Mouse (Mus musculus) heart, embryonic 14.5 days (tissue): ENCODE measurements around the gene Pcgf3. TPM values are rescaled to one million over a fixed set of nuclear protein-coding genes. Genes with fewer than 3 reads are reported as not detected.

Source experiments
- ATAC-seq: fragments of 200-750 bp; cut with Nextera tagmentation; 2 replicates; pipeline ENCODE4 v1.8.0; 2017; ENCODE audit warnings: low read depth, moderate TSS enrichment; ENCODE audit not compliant: insufficient number of reproducible peaks, insufficient read depth, low FRiP score
- H3K27ac ChIP-seq, 2 experiments: fragments of 200-500 bp in 1 of 2; fragments of 300-500 bp in 1 of 2; sonication (generic) in 1 of 2; replicated peaks in 1 of 2; 2 replicates each; pipeline ENCODE4 v1.5.1; 2012 to 2014; ENCODE audit warnings: low read depth in 2 of 2, low read length in 2 of 2, control low read depth in 1 of 2, mild to moderate bottlenecking in 1 of 2, mixed read lengths in 1 of 2; ENCODE audit not compliant: control insufficient read depth in 1 of 2, insufficient read depth in 1 of 2
- H3K27me3 ChIP-seq: fragments of 300-500 bp; sonication (generic); 2 replicates; pipeline ENCODE4 v1.6.1; 2014; ENCODE audit warnings: mild to moderate bottlenecking, low read length, control low read depth; ENCODE audit not compliant: control insufficient read depth, insufficient read depth
- H3K36me3 ChIP-seq: fragments of 300-500 bp; sonication (generic); 2 replicates; pipeline ENCODE4 v1.6.1; 2014; ENCODE audit warnings: mild to moderate bottlenecking, control low read depth, low read length, mixed read lengths; ENCODE audit not compliant: control insufficient read depth, insufficient read depth
- H3K4me1 ChIP-seq, 2 experiments: fragments of 200-500 bp in 1 of 2; fragments of 300-500 bp in 1 of 2; sonication (generic) in 1 of 2; 2 replicates each; pipeline ENCODE4 v1.6.1; 2012 to 2014; ENCODE audit warnings: low read length in 2 of 2, control low read depth in 1 of 2, mixed read lengths in 1 of 2; ENCODE audit not compliant: control insufficient read depth in 2 of 2, insufficient read depth in 2 of 2
- H3K4me2 ChIP-seq: fragments of 300-500 bp; sonication (generic); 2 replicates; pipeline ENCODE4 v1.6.1; 2014; ENCODE audit warnings: mild to moderate bottlenecking, low read length
- H3K4me3 ChIP-seq, 2 experiments: fragments of 200-500 bp in 1 of 2; fragments of 300-500 bp in 1 of 2; sonication (generic) in 1 of 2; 2 replicates each; pipeline ENCODE4 v1.5.1; 2012 to 2014; ENCODE audit warnings: low read length in 2 of 2, mild to moderate bottlenecking in 2 of 2, control low read depth in 1 of 2, low read depth in 1 of 2, moderate library complexity in 1 of 2; ENCODE audit not compliant: control insufficient read depth in 1 of 2, insufficient read depth in 1 of 2
- H3K9ac ChIP-seq: fragments of 300-500 bp; sonication (generic); 2 replicates; pipeline ENCODE4 v1.6.1; 2014; ENCODE audit warnings: mild to moderate bottlenecking, low read length
- H3K9me3 ChIP-seq: fragments of 300-500 bp; sonication (generic); 2 replicates; pipeline ENCODE4 v1.6.1; 2016; ENCODE audit warnings: low read length, control low read depth; ENCODE audit not compliant: control insufficient read depth
- WGBS: fragments of 180-500 bp; shearing (Covaris S2); extraction: QIAGEN DNeasy Blood & Tissue Kit; methylation state at CpG from one replicate; pipeline ENCODE4 v1.1.7; 2014; 5-methylcytosine and 5-hydroxymethylcytosine counted together
- polyA plus RNA-seq: library from polyadenylated mRNA; unstranded; fragments of >200 nt; fragmentation: Nextera tagmentation; extraction: Ambion mirVana; gene quantifications from 2 replicates; pipeline ENCODE4 v1.2.1, GENCODE M21; 2014

The Pcgf3 gene
- polyA plus RNA-seq, 1 experiment from 2014 or later: 26.8 TPM

DNA sequence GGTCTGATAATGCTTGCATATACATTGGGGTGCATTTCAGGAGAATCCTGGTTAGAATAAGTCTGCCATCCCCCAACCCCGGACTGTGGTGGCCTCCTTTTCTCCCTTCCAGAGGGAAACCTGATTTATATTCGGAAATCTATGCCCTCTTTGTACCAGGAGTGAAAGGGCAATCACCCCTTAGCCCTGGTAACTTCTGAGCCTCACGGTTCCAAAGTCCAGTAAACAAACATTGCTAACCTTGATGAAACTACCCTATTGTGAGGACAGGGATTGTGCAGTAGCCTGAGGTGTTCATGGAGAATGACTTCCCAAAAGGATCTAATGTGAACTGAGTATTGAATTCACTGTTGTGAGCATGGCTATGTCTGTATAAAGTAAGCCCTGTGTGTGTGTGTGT is 6.9 kb upstream of the Pcgf3 start:
- 58% methylated on average over 3 of the region's 3 CpGs for WGBS
- H3K36me3 ChIP-seq: no peaks in the 10 kb centered on the region
- no peaks in the 10 kb centered on the region for H3K9me3 ChIP-seq
- no peak overlapping the region for H3K9ac ChIP-seq
- ATAC-seq: no peak
- no peak overlapping the region for H3K4me3 ChIP-seq
- H3K27ac ChIP-seq: no peak overlapping the region
- peaks cover 6 to 8% of the 10 kb centered on the region in 2 experiments for H3K4me1 ChIP-seq
- no peak overlapping the region for H3K4me2 ChIP-seq
- H3K27me3 ChIP-seq: no peaks in the 10 kb centered on the region

DNA sequence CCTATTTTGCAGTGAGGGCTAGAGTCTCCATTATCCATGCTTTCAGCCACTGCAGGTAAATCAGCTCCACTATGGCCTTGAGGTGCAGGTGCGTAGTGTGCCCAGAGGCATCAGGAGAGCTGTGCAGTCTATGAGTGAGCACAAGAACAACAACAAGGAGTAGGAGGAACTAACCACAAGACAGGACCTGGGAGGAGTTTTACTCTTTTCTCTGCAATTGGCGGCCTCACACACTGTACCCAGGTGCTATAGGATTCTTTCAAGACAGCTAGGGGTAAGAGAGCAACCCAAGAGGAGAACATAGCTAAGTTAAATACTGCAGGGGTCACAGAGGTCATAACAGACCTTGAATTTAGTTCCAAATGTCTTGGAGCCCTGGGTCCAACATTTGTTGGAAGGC is 2.3 kb upstream of the Pcgf3 start:
- Histone ChIP-seq H3K36me3 (no peaks in the 10 kb centered on the region), H3K27me3 (no peaks in the 10 kb centered on the region), H3K9me3 (no peaks in the 10 kb centered on the region), H3K4me2 (no peak overlapping the region), H3K27ac (no peak overlapping the region), H3K4me3 (no peak overlapping the region), H3K4me1 (peaks cover 11 to 15% of the 10 kb centered on the region in 2 experiments), H3K9ac (no peak overlapping the region)
- WGBS: 78% methylated on average over 2 of the region's 2 CpGs
- ATAC-seq: no peak

DNA sequence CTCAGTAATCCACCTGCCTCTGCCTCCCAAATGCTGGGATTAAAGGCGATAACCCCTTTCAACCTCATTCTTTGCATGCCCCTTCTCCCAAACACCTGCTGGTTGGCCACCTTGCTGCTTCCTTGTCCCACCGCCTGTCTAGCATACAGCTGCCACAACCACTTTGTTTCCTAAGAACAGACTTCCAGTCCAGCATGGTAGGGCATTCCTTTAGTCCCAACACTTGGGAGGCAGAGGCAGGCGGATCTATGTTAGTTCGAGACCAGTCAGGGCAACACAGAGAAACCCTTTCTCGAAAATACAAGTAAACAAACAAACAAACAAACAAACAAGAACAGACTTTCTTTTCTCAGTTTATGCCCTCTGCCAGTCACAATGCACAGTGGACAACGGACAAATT is 571 bp upstream of the Pcgf3 start:
- Histone ChIP-seq H3K4me1 (peaks cover 11 to 30% of the 10 kb centered on the region in 2 experiments), H3K27ac (no peak overlapping the region), H3K4me3 (peak overlapping the region; percentile 63 to 97), H3K9me3 (no peaks in the 10 kb centered on the region), H3K9ac (peak overlapping the region; percentile 98), H3K36me3 (no peaks in the 10 kb centered on the region), H3K4me2 (peak overlapping the region; percentile 97), H3K27me3 (no peaks in the 10 kb centered on the region)
- 41% methylated on average over 6 of the region's 6 CpGs for WGBS
- ATAC-seq: no peak

DNA sequence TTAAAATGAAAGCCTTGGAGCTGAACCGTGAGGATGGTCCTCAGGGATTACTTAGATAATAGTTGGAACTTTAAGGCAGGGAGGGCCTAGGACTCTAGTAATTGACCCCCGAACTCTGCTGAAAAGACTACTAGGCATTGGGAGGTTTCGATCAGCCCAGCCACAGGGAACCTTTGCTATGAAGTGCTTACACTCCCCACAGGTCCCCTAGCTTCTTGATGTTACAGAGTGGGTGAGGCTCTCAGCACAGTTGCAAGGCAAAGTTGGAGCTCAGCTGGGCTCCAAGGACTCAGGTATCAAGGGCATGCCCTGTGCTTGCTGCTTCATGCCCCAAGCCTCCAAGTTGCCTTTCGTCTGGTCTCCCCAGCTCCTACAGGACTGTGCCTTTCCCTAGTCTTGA is 1.4 kb downstream of the Pcgf3 start:
- Histone ChIP-seq H3K27me3 (no peaks in the 10 kb centered on the region), H3K4me2 (peak overlapping the region; percentile 97), H3K4me1 (peaks cover 16 to 50% of the 10 kb centered on the region in 2 experiments), H3K36me3 (no peaks in the 10 kb centered on the region), H3K9me3 (no peaks in the 10 kb centered on the region), H3K9ac (peak overlapping the region; percentile 98), H3K4me3 (peak overlapping the region; percentile 63 to 97), H3K27ac (peak overlapping the region; percentile 23 to 82; a peak in 3 of 4 replicates)
- WGBS: 33% methylated on average over 4 of the region's 4 CpGs
- no peak for ATAC-seq

DNA sequence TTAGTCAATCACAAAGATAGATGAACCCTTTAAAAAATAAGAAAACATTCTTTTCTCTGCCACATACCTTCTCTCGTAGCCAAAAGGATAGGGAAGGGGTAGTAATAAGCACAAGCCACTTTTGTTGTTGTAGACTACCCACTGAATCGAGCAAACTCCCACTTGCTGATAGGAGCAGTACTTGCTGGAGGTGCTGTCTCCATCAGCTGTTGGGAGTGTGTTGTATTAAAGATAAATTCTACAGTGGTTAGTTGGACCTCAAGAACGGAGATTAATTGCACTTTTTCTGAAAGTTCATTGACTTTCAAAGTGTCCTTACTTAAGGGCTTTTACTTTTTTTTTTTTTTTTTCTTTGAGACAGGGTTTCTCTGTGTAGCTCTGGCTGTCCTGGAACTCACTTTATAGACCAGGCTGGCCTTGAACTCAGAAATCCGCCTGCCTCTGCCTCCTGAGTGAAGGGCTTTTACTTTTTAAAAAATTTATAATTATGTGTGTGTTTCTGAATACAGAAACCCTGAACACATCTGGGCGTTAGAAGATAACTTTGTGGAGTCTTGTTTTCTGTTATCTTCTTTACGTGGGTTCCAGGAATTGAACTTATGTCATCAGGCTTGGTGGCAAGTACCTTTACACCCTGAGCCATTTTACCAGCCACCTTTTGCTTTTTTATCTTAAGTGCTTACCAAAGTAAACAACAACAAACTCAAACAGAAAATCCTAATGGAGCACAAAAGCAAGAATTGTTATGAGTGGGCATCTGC is 4.3 kb downstream of the Pcgf3 start:
- no peak overlapping the region for H3K9ac ChIP-seq
- ATAC-seq: no peak
- WGBS: 58% methylated on average over 6 of the region's 6 CpGs
- H3K9me3 ChIP-seq: no peaks in the 10 kb centered on the region
- no peak overlapping the region for H3K4me3 ChIP-seq
- H3K4me2 ChIP-seq: no peak overlapping the region
- no peaks in the 10 kb centered on the region for H3K27me3 ChIP-seq
- H3K36me3 ChIP-seq: 0 out of 2 replicates have a peak, but pooled peaks cover 6% of the 10 kb centered on the region
- H3K27ac ChIP-seq: 0 out of 4 replicates have a peak overlapping the region, but pooled peaks of 1 of the 2 experiments have one; percentile 6
- peaks cover 16 to 52% of the 10 kb centered on the region in 2 experiments for H3K4me1 ChIP-seq

DNA sequence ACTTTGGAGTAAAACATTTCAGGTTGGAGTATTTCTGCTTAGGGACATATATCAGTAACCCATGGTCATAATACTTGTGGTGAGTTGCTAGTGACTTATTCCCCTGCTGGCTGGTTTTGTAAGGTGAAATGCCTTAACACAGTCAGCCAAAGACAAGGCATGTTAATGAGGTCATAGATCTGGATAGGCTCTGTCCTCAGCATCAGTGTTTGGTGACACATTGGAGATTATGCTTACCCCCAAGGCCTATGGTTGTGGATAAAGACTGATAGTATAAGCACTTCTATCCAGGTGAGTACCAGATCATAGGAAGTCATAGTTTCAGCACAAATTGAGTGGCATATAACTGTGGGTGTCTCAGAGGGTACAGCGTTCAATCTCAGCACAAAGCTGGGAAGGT is 5.6 kb downstream of the Pcgf3 start:
- no peak overlapping the region for H3K4me3 ChIP-seq
- WGBS: 84% methylated on average over 1 of the region's 1 CpGs
- ATAC-seq: no peak
- H3K27me3 ChIP-seq: no peaks in the 10 kb centered on the region
- no peak overlapping the region for H3K4me2 ChIP-seq
- no peak overlapping the region for H3K9ac ChIP-seq
- peaks cover 7% of the 10 kb centered on the region; the same call in 1 of the 2 replicates for H3K36me3 ChIP-seq
- no peaks in the 10 kb centered on the region for H3K9me3 ChIP-seq
- H3K4me1 ChIP-seq: peaks cover 15 to 56% of the 10 kb centered on the region in 2 experiments
- no peak overlapping the region for H3K27ac ChIP-seq

DNA sequence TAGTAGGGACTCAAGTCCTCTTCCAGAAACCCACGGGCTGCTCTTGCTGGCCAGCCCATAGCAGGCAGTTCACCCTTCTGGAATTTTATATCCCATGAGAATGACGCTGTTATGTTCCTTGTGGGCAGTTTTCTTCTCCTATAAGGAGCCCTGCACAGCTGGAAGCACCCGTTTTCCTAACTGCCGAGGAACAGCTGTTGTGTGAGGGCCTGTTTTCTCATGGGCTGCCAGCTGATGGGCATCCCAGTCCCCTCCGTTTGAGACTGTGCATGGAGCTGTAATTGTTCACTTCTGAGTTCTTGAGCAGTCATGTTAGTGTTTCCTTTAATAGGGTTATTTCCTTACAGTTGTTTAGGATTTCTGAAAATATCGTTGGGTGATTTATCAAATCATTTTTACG is 8.6 kb downstream of the Pcgf3 start:
- Histone ChIP-seq H3K4me3 (no peak overlapping the region), H3K27me3 (no peaks in the 10 kb centered on the region), H3K27ac (no peak overlapping the region), H3K4me1 (peaks cover 6 to 33% of the 10 kb centered on the region in 2 experiments), H3K9me3 (no peaks in the 10 kb centered on the region), H3K36me3 (peaks cover 37% of the 10 kb centered on the region), H3K9ac (no peak overlapping the region), H3K4me2 (no peak overlapping the region)
- 82% methylated on average over 7 of the region's 7 CpGs for WGBS
- ATAC-seq: no peak
